Mouse (Mus musculus): ENCODE measurements at regions not wholly inside any gene's neighbourhood (a gene's known extent, or its start where the extent isn't known, plus 50 kb on each side); places are given as distances from the start of the nearest gene placed in this dataset.

GRCm38 (mm10) chr6:55781146-55781545, 55.5 kb upstream of the Itprid1 start:
- Histone ChIP-seq H3K27ac (ENCODE audit: low read depth, low read length) (no peak overlapping the region), H3K4me2 (ENCODE audit: low read depth, low read length, poor library complexity, severe bottlenecking) (no peak overlapping the region), H3K4me1 (ENCODE audit: insufficient read depth, low read length) (no peaks in the 10 kb centered on the region), H3K4me3 (ENCODE audit: low read depth, low read length) (no peak overlapping the region), H3K9ac (replicated peaks; ENCODE audit: low read length, poor library complexity, severe bottlenecking) (no peak overlapping the region), H3K36me3 (ENCODE audit: insufficient read depth, low read length) (no peaks in the 10 kb centered on the region), H3K27me3 (ENCODE audit: insufficient read depth, low read length) (no peaks in the 10 kb centered on the region), H3K9me3 (ENCODE audit: low read length) (no peaks in the 10 kb centered on the region)
- ATAC-seq (ENCODE audit: low FRiP score) (no peak), DNase-seq (ENCODE audit: low spot score) (no peak)
- 55% methylated on average over 3 of the region's 3 CpGs for WGBS
- TF ChIP-seq CTCF (IDR thresholded peaks at IDR 0.05), result peak; percentile 41

- H3K4me1 ChIP-seq (ENCODE audit: insufficient read depth, low read length), result no peaks in the 10 kb centered on the region
- no peak overlapping the region for H3K4me2 ChIP-seq (ENCODE audit: low read depth, low read length, poor library complexity, severe bottlenecking)
- no peaks in the 10 kb centered on the region for H3K36me3 ChIP-seq (ENCODE audit: insufficient read depth, low read length)
- H3K4me3 ChIP-seq (ENCODE audit: low read depth, low read length), result no peak overlapping the region
- ATAC-seq (ENCODE audit: low FRiP score), result no peak
- no peak for DNase-seq (ENCODE audit: low spot score)
- H3K27ac ChIP-seq (ENCODE audit: low read depth, low read length), result no peak overlapping the region
- no peak for TF ChIP-seq CTCF (IDR thresholded peaks at IDR 0.05)
- 91% methylated on average over 5 of the region's 5 CpGs for WGBS
- H3K9me3 ChIP-seq (ENCODE audit: low read length), result no peaks in the 10 kb centered on the region
- H3K9ac ChIP-seq (replicated peaks; ENCODE audit: low read length, poor library complexity, severe bottlenecking), result no peak overlapping the region
- H3K27me3 ChIP-seq (ENCODE audit: insufficient read depth, low read length), result no peaks in the 10 kb centered on the region
Measured at GRCm38 (mm10) chr6:55775527-55775926, 61.2 kb upstream of the Itprid1 start.

- Histone ChIP-seq H3K27ac (ENCODE audit: low read depth, low read length) (no peak overlapping the region), H3K27me3 (ENCODE audit: insufficient read depth, low read length) (no peaks in the 10 kb centered on the region), H3K9ac (replicated peaks; ENCODE audit: low read length, poor library complexity, severe bottlenecking) (no peak overlapping the region), H3K4me1 (ENCODE audit: insufficient read depth, low read length) (no peaks in the 10 kb centered on the region), H3K4me3 (ENCODE audit: low read depth, low read length) (no peak overlapping the region), H3K36me3 (ENCODE audit: insufficient read depth, low read length) (no peaks in the 10 kb centered on the region), H3K4me2 (ENCODE audit: low read depth, low read length, poor library complexity, severe bottlenecking) (no peak overlapping the region), H3K9me3 (ENCODE audit: low read length) (no peaks in the 10 kb centered on the region)
- no peak for ATAC-seq (ENCODE audit: low FRiP score)
- 80% methylated on average over 8 of the region's 8 CpGs for WGBS
- no peak for DNase-seq (ENCODE audit: low spot score)
- no peak for TF ChIP-seq CTCF (IDR thresholded peaks at IDR 0.05)
Measured at GRCm38 (mm10) chr6:55770341-55770740, 66.4 kb upstream of the Itprid1 start.

GRCm38 (mm10) chr6:55755491-55755890, 74.4 kb upstream of the Neurod6 start:
- Histone ChIP-seq H3K9me3 (ENCODE audit: low read length) (no peaks in the 10 kb centered on the region), H3K9ac (replicated peaks; ENCODE audit: low read length, poor library complexity, severe bottlenecking) (no peak overlapping the region), H3K4me1 (ENCODE audit: insufficient read depth, low read length) (no peaks in the 10 kb centered on the region), H3K27ac (ENCODE audit: low read depth, low read length) (no peak overlapping the region), H3K27me3 (ENCODE audit: insufficient read depth, low read length) (no peaks in the 10 kb centered on the region), H3K4me3 (ENCODE audit: low read depth, low read length) (no peak overlapping the region), H3K4me2 (ENCODE audit: low read depth, low read length, poor library complexity, severe bottlenecking) (no peak overlapping the region), H3K36me3 (ENCODE audit: insufficient read depth, low read length) (no peaks in the 10 kb centered on the region)
- WGBS, result 86% methylated on average over 6 of the region's 6 CpGs
- no peak for TF ChIP-seq CTCF (IDR thresholded peaks at IDR 0.05)
- DNase-seq (ENCODE audit: low spot score) (peak; percentile 1), ATAC-seq (ENCODE audit: low FRiP score) (no peak)

GRCm38 (mm10) chr6:55750831-55751230, 69.8 kb upstream of the Neurod6 start:
- Histone ChIP-seq H3K9me3 (ENCODE audit: low read length) (no peaks in the 10 kb centered on the region), H3K27me3 (ENCODE audit: insufficient read depth, low read length) (no peaks in the 10 kb centered on the region), H3K9ac (replicated peaks; ENCODE audit: low read length, poor library complexity, severe bottlenecking) (no peak overlapping the region), H3K4me1 (ENCODE audit: insufficient read depth, low read length) (no peaks in the 10 kb centered on the region), H3K36me3 (ENCODE audit: insufficient read depth, low read length) (no peaks in the 10 kb centered on the region), H3K27ac (ENCODE audit: low read depth, low read length) (no peak overlapping the region), H3K4me2 (ENCODE audit: low read depth, low read length, poor library complexity, severe bottlenecking) (no peak overlapping the region), H3K4me3 (ENCODE audit: low read depth, low read length) (no peak overlapping the region)
- ATAC-seq (ENCODE audit: low FRiP score), result no peak
- TF ChIP-seq CTCF (IDR thresholded peaks at IDR 0.05), result no peak
- WGBS, result 88% methylated on average over 11 of the region's 11 CpGs
- peak; percentile 14 for DNase-seq (ENCODE audit: low spot score)

GRCm38 (mm10) chr6:55745859-55746151, 64.7 kb upstream of the Neurod6 start:
- ATAC-seq (ENCODE audit: low FRiP score), result no peak

More at GRCm38 (mm10) chr6:55745859-55746151, 64.7 kb upstream of the Neurod6 start:
- Histone ChIP-seq H3K9me3 (ENCODE audit: low read length) (no peaks in the 10 kb centered on the region), H3K27ac (ENCODE audit: low read depth, low read length) (no peak overlapping the region), H3K4me3 (ENCODE audit: low read depth, low read length) (no peak overlapping the region), H3K27me3 (ENCODE audit: insufficient read depth, low read length) (no peaks in the 10 kb centered on the region), H3K4me2 (ENCODE audit: low read depth, low read length, poor library complexity, severe bottlenecking) (no peak overlapping the region), H3K36me3 (ENCODE audit: insufficient read depth, low read length) (no peaks in the 10 kb centered on the region), H3K4me1 (ENCODE audit: insufficient read depth, low read length) (no peaks in the 10 kb centered on the region), H3K9ac (replicated peaks; ENCODE audit: low read length, poor library complexity, severe bottlenecking) (no peak overlapping the region)
- DNase-seq (ENCODE audit: low spot score), result no peak
- no peak for TF ChIP-seq CTCF (IDR thresholded peaks at IDR 0.05)
- WGBS, result 76% methylated on average over 2 of the region's 2 CpGs

Data from midbrain, postnatal 0 days (tissue).